Mouse (Mus musculus): ENCODE data around the gene Fut2.

DNA sequence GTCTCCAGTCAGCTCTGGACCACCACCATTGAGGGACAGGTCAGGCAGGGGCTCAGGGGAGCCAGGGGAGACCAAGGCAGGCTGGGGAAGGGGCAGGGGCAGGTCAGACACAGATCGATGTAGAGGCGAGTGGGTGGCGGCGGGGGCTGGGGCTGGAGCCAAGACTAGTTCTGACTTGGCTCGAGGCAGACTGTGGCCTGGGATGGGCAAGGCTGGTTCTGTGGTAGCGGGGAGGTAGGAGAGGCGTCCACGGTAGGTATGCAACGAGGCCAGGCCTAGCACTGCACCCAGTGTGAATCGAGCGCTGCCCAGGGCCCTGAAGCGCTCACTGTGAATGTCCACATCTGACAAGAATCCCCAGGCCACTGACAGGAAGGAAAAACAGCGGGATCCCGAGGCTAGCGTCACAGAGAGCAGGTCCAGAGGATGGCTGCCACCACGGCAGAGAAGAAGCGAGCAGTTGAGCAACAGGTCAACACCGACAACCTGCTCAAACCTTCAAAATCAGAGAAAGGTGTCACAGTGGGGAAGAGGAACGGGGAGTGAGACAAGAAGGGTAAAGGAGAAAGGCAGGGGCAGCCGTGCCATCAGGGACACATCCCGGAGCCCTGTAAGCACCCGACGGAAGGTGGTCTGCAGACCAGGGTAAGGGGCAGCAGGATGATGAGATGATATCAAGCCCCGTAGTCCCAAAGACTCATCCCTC is 45.3 kb upstream of the Fut2 start:
- TF ChIP-seq CTCF (IDR thresholded peaks at IDR 0.05; ENCODE audit: borderline replicate concordance, control insufficient read depth, extremely low read depth, insufficient read depth, low read length, poor library complexity) (no peak), POLR2A (IDR thresholded peaks at IDR 0.05; ENCODE audit: control insufficient read depth, extremely low read depth, insufficient read depth, low read length, poor library complexity) (no peak)

Measured in thymus, adult 2 months (tissue).